Mouse (Mus musculus) spleen, postnatal 10 days (tissue): ENCODE data around the gene Paf1.

Experiments
- DNase-seq, 2 experiments: peaks; one replicate each; pipeline ENCODE4 v3.0.0; 2021 to 2022; ENCODE audit warnings: low spot score in 2 of 2

Paf1 gene

GRCm38 (mm10) chr7:28392429-28393271 is at the start of gene Paf1, which contains the start of gene Med29:
Gene Paf1, plus strand, starts transcription at chr7:28392951.
Gene Med29, minus strand, starts transcription at chr7:28392708.
- peak; percentile 88 to 97 for DNase-seq

GRCm38 (mm10) chr7:28344637-28345036 is 48.1 kb upstream of the Paf1 start:
- DNase-seq = peak; percentile 73 to 85

- no peak for DNase-seq
Measured at GRCm38 (mm10) chr7:28347746-28348145, 45.0 kb upstream of the Paf1 start.

GRCm38 (mm10) chr7:28348601-28349000 is 44.1 kb upstream of the Paf1 start:
- no peak for DNase-seq

- peak; percentile 99 for DNase-seq
Measured at GRCm38 (mm10) chr7:28350155-28350883, 42.4 kb upstream of the Paf1 start, which contains the start of gene Rps16. Gene Rps16, plus strand, starts transcription at chr7:28350652.

- DNase-seq = no peak
Measured at GRCm38 (mm10) chr7:28351676-28352191, 41.0 kb upstream of the Paf1 start.

GRCm38 (mm10) chr7:28353267-28353666 is 39.5 kb upstream of the Paf1 start:
- DNase-seq = no peak

GRCm38 (mm10) chr7:28354113-28354581 is 38.6 kb upstream of the Paf1 start:
- DNase-seq = no peak

- DNase-seq = no peak
Measured at GRCm38 (mm10) chr7:28354596-28354995, 38.2 kb upstream of the Paf1 start.

- peak in 1 of 2 experiments; percentile 34 for DNase-seq
Measured at GRCm38 (mm10) chr7:28355221-28355620, 37.5 kb upstream of the Paf1 start.

GRCm38 (mm10) chr7:28356981-28357380 is 35.8 kb upstream of the Paf1 start:
- DNase-seq = no peak

GRCm38 (mm10) chr7:28357984-28358383 is 34.8 kb upstream of the Paf1 start:
- no peak for DNase-seq

GRCm38 (mm10) chr7:28358431-28358830 is 34.3 kb upstream of the Paf1 start:
- DNase-seq = no peak

- peak in 1 of 2 experiments; percentile 21 for DNase-seq
Measured at GRCm38 (mm10) chr7:28359854-28360253, 32.9 kb upstream of the Paf1 start.

GRCm38 (mm10) chr7:28360291-28360690 is 32.5 kb upstream of the Paf1 start:
- peak in 1 of 2 experiments; percentile 12 for DNase-seq

GRCm38 (mm10) chr7:28361647-28362341 is 31.0 kb upstream of the Paf1 start:
- peak in 1 of 2 experiments; percentile 12 for DNase-seq

- no peak for DNase-seq
Measured at GRCm38 (mm10) chr7:28362441-28363060, 30.2 kb upstream of the Paf1 start.

GRCm38 (mm10) chr7:28367663-28368275 is 25.0 kb upstream of the Paf1 start:
- DNase-seq = no peak

- no peak for DNase-seq
Measured at GRCm38 (mm10) chr7:28368276-28368920, 24.4 kb upstream of the Paf1 start.

- DNase-seq = no peak
Measured at GRCm38 (mm10) chr7:28370051-28370450, 22.7 kb upstream of the Paf1 start.
